Mouse (Mus musculus): ENCODE results near the gene Cabin1. TPM values are rescaled to one million over a fixed set of nuclear protein-coding genes. Genes with fewer than 3 reads are reported as not detected.

The Cabin1 gene
- polyA plus RNA-seq, 1 experiment from 2014 or later: 34.5 TPM

GRCm38 (mm10) chr10:75600189-75600730 is 163.9 kb downstream of the Cabin1 start:
- DNase-seq (ENCODE audit: low spot score) (no peak), ATAC-seq (no peak)
- no peak overlapping the region for H3K27ac ChIP-seq (ENCODE audit: low read length)
- no peak overlapping the region for H3K4me3 ChIP-seq (ENCODE audit: low read depth, low read length)
- TF ChIP-seq CTCF (IDR thresholded peaks at IDR 0.05) (no peak), EP300 (IDR thresholded peaks at IDR 0.05) (no peak)
- no peak overlapping the region for H3K4me2 ChIP-seq (replicated peaks; ENCODE audit: low read depth, low read length)
- no peaks in the 10 kb centered on the region for H3K27me3 ChIP-seq (replicated peaks; ENCODE audit: insufficient read depth, low read length)
- no peak overlapping the region for H3K9ac ChIP-seq (replicated peaks; ENCODE audit: low read depth)
- no peaks in the 10 kb centered on the region for H3K4me1 ChIP-seq (ENCODE audit: insufficient read depth, low read depth, low read length)
- 86% methylated on average over 7 of the region's 7 CpGs for WGBS
- no peaks in the 10 kb centered on the region for H3K36me3 ChIP-seq (ENCODE audit: insufficient read depth, low read length)
- no peaks in the 10 kb centered on the region for H3K9me3 ChIP-seq (ENCODE audit: low read length)

Other genes with a start within 250 kb of the Cabin1 start
- gene Snrpd3, start 246.8 kb downstream of the Cabin1 start, polyA plus RNA-seq (2015; fragmentation: Nextera tagmentation; extraction: Ambion mirVana): 61.6 and 65.7 TPM in 2 replicates
- gene Gucd1, start 246.4 kb downstream of the Cabin1 start, polyA plus RNA-seq (2015; fragmentation: Nextera tagmentation; extraction: Ambion mirVana): 19.9 and 20.3 TPM in 2 replicates
- gene Lrrc75b, start 204.0 kb downstream of the Cabin1 start, polyA plus RNA-seq (2015; fragmentation: Nextera tagmentation; extraction: Ambion mirVana): 0.52 and 0.84 TPM in 2 replicates
- gene Ggt1, start 202.7 kb downstream of the Cabin1 start, polyA plus RNA-seq (2015; fragmentation: Nextera tagmentation; extraction: Ambion mirVana): 0.21 and 0.42 TPM in 2 replicates
- gene Ggt5, start 175.0 kb downstream of the Cabin1 start, polyA plus RNA-seq (2015; fragmentation: Nextera tagmentation; extraction: Ambion mirVana): 3.0 and 3.4 TPM in 2 replicates
- gene Susd2, start 120.3 kb downstream of the Cabin1 start, polyA plus RNA-seq (2015; fragmentation: Nextera tagmentation; extraction: Ambion mirVana): 9.3 and 9.4 TPM in 2 replicates
- 70.6 and 81.5 TPM in 2 replicates for gene Ddt, start 9.1 kb upstream of the Cabin1 start, polyA plus RNA-seq (2015; fragmentation: Nextera tagmentation; extraction: Ambion mirVana)
- gene Gm20441, start 16.6 kb upstream of the Cabin1 start, polyA plus RNA-seq (2015; fragmentation: Nextera tagmentation; extraction: Ambion mirVana): not detected in 2 replicates
- gene Gstt3, start 17.1 kb upstream of the Cabin1 start, polyA plus RNA-seq (2015; fragmentation: Nextera tagmentation; extraction: Ambion mirVana): 56.6 and 58.9 TPM in 2 replicates
- 36.4 and 38.3 TPM in 2 replicates for gene Gstt1, start 34.2 kb upstream of the Cabin1 start, polyA plus RNA-seq (2015; fragmentation: Nextera tagmentation; extraction: Ambion mirVana)
- not detected in 2 replicates for gene Gstt4, start 58.2 kb upstream of the Cabin1 start, polyA plus RNA-seq (2015; fragmentation: Nextera tagmentation; extraction: Ambion mirVana)
- 40.6 and 44.7 TPM in 2 replicates for gene Gstt2, start 73.1 kb upstream of the Cabin1 start, polyA plus RNA-seq (2015; fragmentation: Nextera tagmentation; extraction: Ambion mirVana)
- 280 and 356 TPM in 2 replicates for gene Mif, start 95.9 kb upstream of the Cabin1 start, polyA plus RNA-seq (2015; fragmentation: Nextera tagmentation; extraction: Ambion mirVana)
- gene Derl3, start 129.1 kb upstream of the Cabin1 start, polyA plus RNA-seq (2015; fragmentation: Nextera tagmentation; extraction: Ambion mirVana): 1.2 TPM in 2 replicates
- gene Smarcb1, start 157.3 kb upstream of the Cabin1 start, polyA plus RNA-seq (2015; fragmentation: Nextera tagmentation; extraction: Ambion mirVana): 109 TPM in 2 replicates
- 299 and 347 TPM in 2 replicates for gene Chchd10, start 168.8 kb upstream of the Cabin1 start, polyA plus RNA-seq (2015; fragmentation: Nextera tagmentation; extraction: Ambion mirVana)
- 118 and 127 TPM in 2 replicates for gene Mmp11, start 172.2 kb upstream of the Cabin1 start, polyA plus RNA-seq (2015; fragmentation: Nextera tagmentation; extraction: Ambion mirVana)
- 5.5 and 6.0 TPM in 2 replicates for gene Gm867, start 176.3 kb upstream of the Cabin1 start, polyA plus RNA-seq (2015; fragmentation: Nextera tagmentation; extraction: Ambion mirVana)
- 8.8 and 10.1 TPM in 2 replicates for gene Vpreb3, start 178.7 kb upstream of the Cabin1 start, polyA plus RNA-seq (2015; fragmentation: Nextera tagmentation; extraction: Ambion mirVana)
- gene Gm5134, start 190.2 kb upstream of the Cabin1 start, polyA plus RNA-seq (2015; fragmentation: Nextera tagmentation; extraction: Ambion mirVana): 0.12 TPM in 1 of 2 replicates, not detected in the other